Mouse (Mus musculus) NIH3T3 (cell line): ENCODE measurements around the gene Slc12a8.

Source experiments
- DNase-seq: peaks from one replicate; pipeline ENCODE4 v3.0.0-alpha.2; 2012; ENCODE audit warnings: low read depth

Slc12a8 gene

GRCm38 (mm10) chr16:33612056-33612770 is 95.1 kb downstream of the Slc12a8 start:
- peak; percentile 81 for DNase-seq

- DNase-seq = no peak
Measured at GRCm38 (mm10) chr16:33615986-33616385, 98.9 kb downstream of the Slc12a8 start.

- no peak for DNase-seq
Measured at GRCm38 (mm10) chr16:33621836-33622235, 104.7 kb downstream of the Slc12a8 start.

DNA sequence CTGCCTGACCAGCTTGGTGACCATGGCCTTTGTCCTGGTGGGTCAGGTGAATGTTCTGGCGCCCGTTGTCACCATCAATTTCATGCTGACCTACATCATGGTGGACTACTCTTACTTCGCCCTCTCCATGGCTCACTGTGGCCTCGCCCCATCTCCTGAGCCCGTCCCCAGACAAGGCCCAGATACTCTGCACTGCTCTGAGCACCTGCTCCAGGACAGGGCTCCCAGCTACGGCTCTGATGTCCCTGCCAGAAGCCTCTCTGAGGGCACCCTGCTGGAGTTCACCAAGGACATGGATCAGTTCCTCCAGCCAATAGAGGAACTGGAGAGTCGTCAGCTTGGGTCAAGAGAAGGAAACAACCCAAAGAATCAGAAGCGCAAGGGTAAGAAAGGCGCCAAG is 107.5 kb downstream of the Slc12a8 start:
- DNase-seq = no peak

- DNase-seq = no peak
Measured at GRCm38 (mm10) chr16:33629539-33629938, 112.4 kb downstream of the Slc12a8 start.

- no peak for DNase-seq
Measured at GRCm38 (mm10) chr16:33635836-33636595, 118.9 kb downstream of the Slc12a8 start.

- peak; percentile 51 for DNase-seq
Measured at GRCm38 (mm10) chr16:33641779-33642178, 124.7 kb downstream of the Slc12a8 start.

DNA sequence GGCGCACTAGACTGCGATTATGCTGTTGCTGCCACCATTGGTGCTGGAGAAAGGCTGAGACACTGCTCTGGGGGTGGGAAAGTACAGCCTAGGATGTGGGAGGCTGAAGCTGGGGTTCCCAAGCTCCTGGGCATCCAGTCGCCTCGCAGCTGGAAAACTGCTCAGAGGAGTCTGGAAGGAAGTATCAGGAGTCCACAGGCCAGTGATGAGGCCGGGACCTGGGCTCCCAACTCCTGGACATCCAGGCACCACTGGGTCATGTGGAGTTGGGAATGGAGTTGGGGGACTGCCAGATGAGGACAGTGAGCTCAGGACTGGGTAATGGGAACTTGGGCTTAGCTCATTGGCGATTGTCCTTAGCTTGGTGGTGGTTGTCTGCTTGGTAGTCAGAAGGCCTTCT is 136.0 kb downstream of the Slc12a8 start:
- DNase-seq = no peak

- DNase-seq = no peak
Measured at GRCm38 (mm10) chr16:33655443-33655842, 138.3 kb downstream of the Slc12a8 start.

DNA sequence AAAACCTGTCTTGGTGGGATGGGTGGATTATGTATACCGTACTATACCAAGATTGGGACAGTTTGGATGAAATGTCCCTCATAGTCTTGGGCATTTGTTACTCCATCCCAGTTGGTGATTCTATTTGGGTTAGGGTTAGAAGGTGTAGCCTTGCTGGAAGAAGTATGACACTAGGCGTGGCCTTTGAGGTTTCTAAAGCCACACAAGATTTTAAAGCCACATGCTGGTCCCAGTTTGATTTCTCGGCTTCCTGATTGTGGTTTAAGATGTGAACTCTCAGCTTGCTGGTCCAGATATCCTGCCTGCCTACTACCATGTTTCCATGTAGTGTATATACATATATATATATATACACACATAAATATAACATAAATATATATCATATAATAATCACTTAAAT is 140.1 kb downstream of the Slc12a8 start:
- no peak for DNase-seq

DNA sequence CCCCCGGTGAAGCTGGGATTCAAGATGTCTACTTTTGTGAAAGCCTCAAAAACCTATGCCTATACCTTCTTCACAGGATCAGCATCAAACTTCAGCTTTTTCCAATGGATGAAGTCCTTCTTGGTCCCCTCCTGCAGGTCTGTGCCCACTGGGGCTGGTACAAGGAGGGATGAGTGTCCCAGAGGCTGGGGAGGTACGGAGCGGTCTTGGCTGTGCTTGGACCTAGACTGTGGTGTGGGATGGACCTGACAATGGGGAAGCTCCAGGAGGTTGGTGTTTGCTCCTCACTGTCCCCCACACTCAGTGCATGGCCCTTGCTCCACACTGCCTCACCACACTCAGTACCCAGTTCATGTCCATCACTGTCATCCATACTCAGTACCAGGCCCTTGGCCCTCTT is 141.0 kb downstream of the Slc12a8 start:
- no peak for DNase-seq

DNA sequence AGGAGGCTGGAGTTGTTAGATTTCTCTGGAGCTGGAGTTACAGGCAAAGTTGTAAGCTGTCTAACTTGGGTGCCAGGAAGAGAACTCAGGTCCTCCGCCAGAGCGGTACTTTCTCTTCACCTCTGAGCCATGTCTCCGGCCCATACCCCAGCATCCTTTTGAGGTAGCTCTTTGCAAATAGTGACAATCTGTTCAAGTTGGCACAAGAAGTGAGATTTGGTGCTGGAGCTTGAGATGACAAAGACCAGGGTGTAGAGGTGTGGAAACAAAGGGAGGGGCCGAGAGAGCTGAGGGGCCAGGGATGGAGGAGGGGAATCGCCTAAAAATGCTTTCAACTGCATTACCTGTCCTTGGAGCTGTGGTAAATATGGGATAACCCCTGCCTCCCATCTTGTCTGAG is 142.4 kb downstream of the Slc12a8 start:
- no peak for DNase-seq

DNA sequence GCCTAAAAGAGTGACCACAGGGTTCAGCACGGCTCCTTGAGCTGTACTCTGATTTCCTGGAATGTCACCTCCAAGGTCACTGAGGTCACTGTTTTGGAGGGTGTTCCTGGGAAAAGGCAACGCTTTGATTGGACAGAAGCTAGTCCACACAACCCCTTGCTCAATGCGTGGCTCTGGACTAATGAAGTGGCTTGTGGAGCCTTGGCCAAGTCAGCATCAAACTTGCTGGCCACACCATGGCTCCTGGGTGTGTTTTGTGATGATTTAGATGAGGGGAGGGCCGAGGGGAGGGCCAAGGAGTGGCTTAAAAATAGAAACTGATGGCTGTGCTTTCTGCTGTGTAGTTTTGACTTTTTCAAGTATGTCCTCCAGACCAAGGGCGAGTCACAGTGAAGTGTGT is 143.0 kb downstream of the Slc12a8 start:
- peak; percentile 80 for DNase-seq

GRCm38 (mm10) chr16:33662841-33663240 is 145.7 kb downstream of the Slc12a8 start:
- DNase-seq = no peak

GRCm38 (mm10) chr16:33666226-33666625 is 149.1 kb downstream of the Slc12a8 start:
- DNase-seq = no peak

DNA sequence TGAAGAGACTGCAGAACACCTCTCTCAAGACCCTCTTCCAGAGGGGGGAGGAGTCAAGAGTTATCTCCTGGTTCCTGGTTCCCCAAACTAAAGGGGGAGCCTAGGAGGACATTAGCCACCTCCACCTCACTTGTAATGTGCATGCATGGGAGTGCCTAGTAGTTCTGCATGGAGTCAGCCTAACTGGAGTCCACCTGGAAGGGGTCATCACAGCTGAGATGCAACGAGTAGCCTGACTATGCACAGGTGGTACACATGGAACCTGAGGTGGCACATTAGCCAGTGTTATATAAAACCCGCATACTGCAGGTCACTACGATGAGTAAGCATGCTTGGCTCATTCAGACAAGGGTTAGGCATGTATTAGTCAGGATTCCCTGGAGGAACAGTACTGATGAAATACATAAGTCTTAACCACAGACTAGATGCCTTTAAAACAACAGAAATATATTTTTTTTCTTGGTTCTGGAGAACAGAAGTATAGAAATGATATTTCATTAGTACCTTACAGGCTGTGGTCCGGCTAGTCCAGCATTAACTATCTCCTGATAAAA is 149.9 kb downstream of the Slc12a8 start:
- DNase-seq = peak; percentile 84

DNA sequence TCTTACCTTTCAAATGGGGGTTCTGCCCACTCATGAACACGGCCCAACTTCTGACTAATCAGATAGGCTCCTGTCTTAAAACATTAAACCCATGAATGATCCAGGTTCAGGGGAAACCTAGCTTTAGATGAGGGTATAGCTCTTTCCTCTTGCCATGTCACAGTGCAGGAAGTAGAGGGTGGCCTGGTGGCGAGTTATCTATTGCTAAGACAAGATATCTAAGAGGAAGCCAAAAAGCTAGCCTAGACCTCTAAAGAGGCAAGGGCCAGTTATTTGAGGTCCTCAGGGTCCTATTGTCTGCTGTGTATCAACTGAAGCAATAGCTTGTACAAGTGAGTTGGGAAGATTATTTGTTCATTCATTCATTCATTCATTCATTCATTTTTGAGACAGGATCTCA is 151.3 kb downstream of the Slc12a8 start:
- DNase-seq = no peak

GRCm38 (mm10) chr16:33669072-33669471 is 151.9 kb downstream of the Slc12a8 start:
- no peak for DNase-seq

GRCm38 (mm10) chr16:33670340-33670739 is 153.2 kb downstream of the Slc12a8 start:
- peak; percentile 20 for DNase-seq

GRCm38 (mm10) chr16:33670933-33671332 is 153.8 kb downstream of the Slc12a8 start:
- no peak for DNase-seq

DNA sequence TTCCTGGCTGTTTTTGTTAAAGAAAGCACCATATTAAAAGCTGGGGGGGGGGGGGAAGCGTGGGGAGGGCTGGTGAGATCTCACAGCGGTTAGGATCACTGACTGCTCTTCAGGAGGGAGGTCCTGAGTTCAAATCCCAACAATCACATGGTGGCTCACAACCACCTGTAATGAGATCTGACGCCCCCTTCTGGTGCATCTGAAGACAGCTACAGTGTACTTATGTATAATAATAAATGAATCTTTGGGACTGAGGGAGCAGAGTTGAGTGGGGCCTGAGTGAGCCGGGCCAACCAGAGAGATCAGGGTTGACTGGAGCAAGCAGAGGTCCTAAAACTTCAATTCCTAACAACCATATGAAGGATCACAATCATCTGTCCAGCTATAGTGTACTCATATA is 155.1 kb downstream of the Slc12a8 start:
- DNase-seq = no peak

GRCm38 (mm10) chr16:33672643-33673042 is 155.5 kb downstream of the Slc12a8 start:
- DNase-seq = no peak

DNA sequence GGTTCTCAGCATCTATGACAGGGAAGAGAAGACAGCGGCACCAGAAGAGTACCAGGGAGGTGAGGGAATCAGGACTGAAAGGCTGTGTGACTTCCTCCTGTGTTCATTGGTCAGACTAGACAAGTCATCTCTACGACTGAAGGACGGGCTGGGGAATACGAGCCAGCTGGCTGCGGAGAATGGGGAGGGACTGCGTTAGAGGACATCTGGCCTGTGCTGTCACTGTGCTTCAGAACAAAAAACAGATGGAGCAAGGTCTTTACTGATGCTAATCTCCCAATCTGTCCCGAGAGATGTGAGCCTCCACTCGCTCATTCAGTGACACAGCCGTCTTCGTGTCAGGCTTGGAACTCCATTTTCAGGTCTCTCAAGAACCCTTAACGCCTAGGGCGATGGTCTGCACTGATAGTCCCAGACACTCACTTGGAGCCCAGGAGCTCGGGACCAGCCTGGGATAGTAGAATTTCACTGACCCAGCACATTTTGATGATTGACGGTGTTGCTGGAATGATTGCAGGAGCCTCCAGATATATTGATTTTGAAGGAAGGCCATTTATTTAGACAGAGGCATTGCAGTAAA is 156.5 kb downstream of the Slc12a8 start:
- DNase-seq = no peak
